Mouse (Mus musculus): Measurements from ENCODE around the gene Ankrd65. TPM values are rescaled to one million over a fixed set of nuclear protein-coding genes. Genes with fewer than 3 reads are reported as not detected.

Gene Ankrd65
- polyA plus RNA-seq, 1 experiment from 2014 or later, result not detected

DNA sequence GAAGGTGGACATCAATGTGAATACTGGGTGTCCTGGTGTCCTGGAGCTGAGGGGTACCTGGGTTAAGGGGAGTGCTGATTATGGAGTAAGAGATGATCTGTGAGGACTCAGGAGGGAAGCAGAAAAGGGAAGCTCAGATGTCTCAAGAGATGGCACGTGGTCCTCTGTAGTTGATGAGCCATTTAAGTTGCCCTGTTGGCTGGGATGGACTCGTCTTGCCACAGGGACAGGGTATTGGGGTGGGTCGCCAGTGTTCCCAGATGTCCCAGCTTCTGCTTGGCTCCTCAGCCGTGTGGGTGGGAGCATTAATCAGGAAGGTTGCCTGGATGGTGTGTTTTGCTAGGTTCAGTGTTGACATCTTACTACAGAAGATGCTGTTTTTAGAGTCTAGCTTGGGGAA lies 43.0 kb downstream of the Ankrd65 start:
- H3K4me1 ChIP-seq, result peaks cover 28% of the 10 kb centered on the region
- no peak overlapping the region for H3K27ac ChIP-seq
- no peaks in the 10 kb centered on the region for H3K27me3 ChIP-seq (ENCODE audit: insufficient read depth, poor library complexity, severe bottlenecking)
- H3K9me3 ChIP-seq, result no peaks in the 10 kb centered on the region
- no peak for DNase-seq (ENCODE audit: low spot score)
- peaks cover 13% of the 10 kb centered on the region; the same call in 1 of the 2 replicates for H3K36me3 ChIP-seq
- H3K4me3 ChIP-seq, result no peak overlapping the region
- WGBS, result 87% methylated on average over 4 of the region's 4 CpGs

DNA sequence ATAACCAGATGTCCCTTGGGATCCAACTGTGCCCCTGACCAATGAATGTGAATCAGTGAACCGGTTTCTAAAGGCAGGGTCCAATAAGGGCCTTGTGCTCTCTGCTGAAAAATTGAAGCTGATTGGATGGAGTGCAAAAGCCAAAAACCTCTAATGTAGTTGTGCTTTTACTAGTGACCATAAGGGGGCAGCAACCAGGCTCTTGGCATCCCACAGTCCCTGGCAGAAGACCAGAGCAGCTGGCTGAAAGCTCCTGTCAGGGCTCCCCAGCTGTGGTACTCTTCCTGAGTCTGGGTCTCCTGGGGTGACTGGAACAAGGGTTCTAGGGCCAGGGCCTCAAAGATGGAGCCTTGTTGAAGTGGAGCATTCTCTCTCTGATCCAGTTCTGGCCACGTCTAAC lies 43.6 kb downstream of the Ankrd65 start:
- Histone ChIP-seq H3K4me1 (peaks cover 34% of the 10 kb centered on the region), H3K27ac (no peak overlapping the region), H3K4me3 (no peak overlapping the region), H3K36me3 (peaks cover 13% of the 10 kb centered on the region; the same call in 1 of the 2 replicates), H3K9me3 (no peaks in the 10 kb centered on the region), H3K27me3 (ENCODE audit: insufficient read depth, poor library complexity, severe bottlenecking) (no peaks in the 10 kb centered on the region)
- WGBS, result 35% methylated on average over 2 of the region's 2 CpGs
- no peak for DNase-seq (ENCODE audit: low spot score)

DNA sequence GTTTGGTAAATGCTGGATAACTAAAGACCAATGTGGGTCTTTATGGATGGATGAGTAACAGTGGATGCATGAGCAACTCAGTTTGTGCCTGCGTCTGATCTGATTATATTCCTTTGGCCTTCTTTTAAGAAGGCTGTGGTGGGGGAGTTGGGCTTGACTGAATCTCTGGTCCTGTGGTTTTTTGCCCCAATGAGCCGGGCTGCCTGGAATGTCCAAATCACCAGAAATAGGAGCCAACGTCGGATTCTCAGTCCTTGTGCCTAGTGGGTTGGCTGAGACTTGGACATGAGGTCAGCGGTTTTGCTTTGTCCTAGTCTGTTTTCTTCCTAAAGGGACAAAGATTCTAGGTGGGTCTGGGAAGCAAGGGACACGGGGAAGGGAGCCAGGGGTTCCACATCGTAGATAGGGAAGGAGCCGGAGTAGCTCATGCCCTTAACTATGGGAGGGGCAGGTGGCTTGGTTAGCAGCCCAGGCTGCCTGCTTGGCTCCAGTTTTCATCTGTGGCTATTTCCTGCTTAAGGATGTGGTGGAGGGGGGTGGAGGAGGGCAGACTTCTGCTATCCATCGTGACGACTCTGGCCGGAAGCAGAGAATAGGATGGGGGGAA lies 47.3 kb downstream of the Ankrd65 start:
- H3K27me3 ChIP-seq (ENCODE audit: insufficient read depth, poor library complexity, severe bottlenecking), result peaks cover 17% of the 10 kb centered on the region
- H3K4me1 ChIP-seq, result peaks cover 58% of the 10 kb centered on the region
- no peak overlapping the region for H3K27ac ChIP-seq
- no peaks in the 10 kb centered on the region for H3K9me3 ChIP-seq
- H3K36me3 ChIP-seq, result peaks cover 18% of the 10 kb centered on the region; the same call in 1 of the 2 replicates
- no peak overlapping the region for H3K4me3 ChIP-seq
- no peak for DNase-seq (ENCODE audit: low spot score)
- 66% methylated on average over 11 of the region's 11 CpGs for whole genome bisulfite sequencing

DNA sequence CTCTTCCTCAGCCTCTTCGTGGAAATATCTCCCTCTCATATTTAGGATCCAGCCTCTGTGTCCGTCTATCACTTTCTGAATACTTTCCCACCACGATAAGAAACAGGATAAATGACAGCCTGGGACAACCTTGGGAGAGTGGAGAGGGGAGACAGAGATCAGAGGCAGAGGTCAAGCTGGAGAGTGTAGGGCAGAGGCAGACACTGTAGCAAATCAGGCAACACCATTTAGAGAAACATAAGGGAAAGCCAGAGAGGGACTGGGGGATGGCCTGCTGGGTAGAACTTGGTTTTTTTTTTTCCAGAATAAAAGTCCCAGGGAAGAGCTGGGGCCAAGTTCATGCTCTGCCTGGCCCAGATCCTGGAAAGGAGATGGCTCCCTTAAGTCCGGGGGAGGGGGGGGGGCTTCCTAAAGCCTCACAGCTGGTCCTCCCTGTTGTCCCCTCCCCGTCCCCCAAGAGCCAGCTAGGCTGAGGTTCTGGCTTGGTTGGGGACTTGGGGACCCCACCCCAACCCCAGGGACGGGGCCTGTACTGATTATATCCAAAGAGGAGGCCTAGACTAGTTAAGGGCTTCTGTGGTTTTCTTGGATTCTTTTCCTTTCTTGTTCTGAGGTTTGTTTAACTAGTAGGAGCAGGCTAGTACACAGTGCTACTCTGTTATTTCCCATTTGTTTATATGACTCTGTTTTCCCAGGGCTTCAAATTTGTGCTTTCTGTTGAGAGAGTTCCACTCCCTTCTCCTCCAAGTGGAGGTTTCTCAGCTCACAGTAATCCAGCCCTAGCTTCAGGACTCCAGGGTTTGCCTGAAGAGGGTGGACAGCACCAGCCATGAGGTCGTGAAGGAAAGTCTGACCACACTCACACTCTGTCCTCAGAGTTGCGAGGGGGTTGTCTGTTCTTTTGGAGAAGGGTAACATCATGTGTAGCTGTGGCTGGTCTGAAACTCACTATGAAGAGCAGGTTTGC lies 48.2 kb downstream of the Ankrd65 start:
- peaks cover 18% of the 10 kb centered on the region for H3K36me3 ChIP-seq
- peaks cover 17% of the 10 kb centered on the region for H3K27me3 ChIP-seq (ENCODE audit: insufficient read depth, poor library complexity, severe bottlenecking)
- H3K4me1 ChIP-seq, result peaks cover 51% of the 10 kb centered on the region
- 41% methylated on average over 8 of the region's 8 CpGs for WGBS
- no peak for DNase-seq (ENCODE audit: low spot score)
- H3K9me3 ChIP-seq, result no peaks in the 10 kb centered on the region
- H3K27ac ChIP-seq, result peak overlapping the region; percentile 87
- H3K4me3 ChIP-seq, result peak overlapping the region; percentile 70

DNA sequence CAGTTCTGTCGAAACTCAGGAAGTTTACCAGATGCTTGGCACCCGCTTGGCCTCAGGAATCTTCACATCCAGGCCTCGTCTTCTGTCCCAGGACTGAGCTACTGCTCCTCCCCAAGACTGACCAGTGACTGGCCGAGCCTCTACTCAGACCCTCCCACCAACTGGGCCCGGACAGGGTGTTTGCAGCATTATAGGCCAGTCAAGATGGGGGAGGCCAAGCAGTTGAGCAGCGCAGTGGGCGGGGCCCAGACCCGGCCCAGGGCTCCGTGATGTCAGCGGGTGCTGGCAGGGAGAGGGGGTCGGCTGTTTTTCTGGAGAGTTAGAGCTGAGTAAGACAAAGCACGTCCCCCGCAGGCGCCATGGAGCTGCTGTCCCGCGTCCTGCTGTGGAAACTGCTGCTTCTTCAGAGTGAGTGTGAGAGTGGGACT lies 49.3 kb downstream of the Ankrd65 start, which contains the start of gene Mxra8:
Mxra8 (plus strand) TSS at position 198 of the 428 bp plus-strand sequence.
- H3K36me3 ChIP-seq, result peaks cover 25% of the 10 kb centered on the region
- peak within 1 kb of the TSS; percentile 70 for H3K4me3 ChIP-seq
- WGBS, result under 1% methylated on average over 16 of the region's 16 CpGs
- DNase-seq (ENCODE audit: low spot score), result peak; percentile 96
- H3K27me3 ChIP-seq (ENCODE audit: insufficient read depth, poor library complexity, severe bottlenecking), result peaks cover 17% of the 10 kb centered on the region
- no peaks in the 10 kb centered on the region for H3K9me3 ChIP-seq
- peaks cover 47% of the 10 kb centered on the region for H3K4me1 ChIP-seq
- peak within 1 kb of the TSS; percentile 87 for H3K27ac ChIP-seq

DNA sequence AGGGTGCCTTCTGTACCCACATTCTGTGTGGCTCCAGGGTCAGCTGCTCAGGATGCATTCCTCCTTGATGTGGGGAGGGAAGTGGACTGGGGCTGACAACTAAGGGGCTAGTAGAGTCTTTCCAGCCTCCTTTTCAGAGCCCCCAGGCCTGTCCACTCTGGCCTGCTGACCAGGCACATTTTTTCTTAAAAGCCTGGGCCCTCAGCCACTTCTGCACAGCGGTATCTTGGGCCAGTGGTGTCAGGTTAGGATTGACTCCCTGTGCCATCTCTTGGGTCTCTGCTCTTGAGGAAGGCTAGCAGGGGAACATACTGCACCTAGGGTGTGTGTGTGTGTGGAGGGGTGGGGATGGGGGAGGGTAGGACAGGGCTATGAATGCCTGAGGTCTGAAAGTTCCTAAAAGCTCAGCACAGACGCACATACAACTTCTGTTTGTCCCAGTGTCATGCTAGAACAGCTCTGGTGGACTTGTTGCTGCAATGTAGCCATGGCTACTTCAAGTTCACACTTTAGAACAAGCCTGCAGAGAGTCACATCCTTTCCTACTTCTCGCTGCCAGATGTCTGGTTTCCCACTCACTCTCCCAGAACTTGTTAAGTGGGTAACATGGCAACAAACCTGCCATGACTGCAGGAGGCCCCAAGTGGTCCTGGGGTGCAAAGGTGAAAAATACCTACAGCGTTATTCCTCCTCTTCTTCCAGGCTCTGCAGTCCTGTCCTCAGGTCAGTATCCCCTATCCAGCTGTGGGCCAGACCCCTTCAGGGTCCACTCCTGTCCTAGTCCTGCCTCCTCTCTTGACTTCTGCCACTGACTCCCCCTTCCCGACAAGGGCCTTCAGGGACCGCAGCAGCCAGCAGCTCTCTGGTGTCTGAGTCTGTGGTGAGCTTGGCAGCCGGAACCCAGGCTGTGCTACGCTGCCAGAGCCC lies 50.1 kb downstream of the Ankrd65 start:
- 5% methylated on average over 8 of the region's 8 CpGs for WGBS
- Histone ChIP-seq H3K27ac (peak overlapping the region; percentile 87), H3K4me3 (peak overlapping the region; percentile 70), H3K9me3 (no peaks in the 10 kb centered on the region), H3K4me1 (peaks cover 47% of the 10 kb centered on the region), H3K27me3 (ENCODE audit: insufficient read depth, poor library complexity, severe bottlenecking) (peaks cover 17% of the 10 kb centered on the region), H3K36me3 (peaks cover 25% of the 10 kb centered on the region)
- no peak for DNase-seq (ENCODE audit: low spot score)

DNA sequence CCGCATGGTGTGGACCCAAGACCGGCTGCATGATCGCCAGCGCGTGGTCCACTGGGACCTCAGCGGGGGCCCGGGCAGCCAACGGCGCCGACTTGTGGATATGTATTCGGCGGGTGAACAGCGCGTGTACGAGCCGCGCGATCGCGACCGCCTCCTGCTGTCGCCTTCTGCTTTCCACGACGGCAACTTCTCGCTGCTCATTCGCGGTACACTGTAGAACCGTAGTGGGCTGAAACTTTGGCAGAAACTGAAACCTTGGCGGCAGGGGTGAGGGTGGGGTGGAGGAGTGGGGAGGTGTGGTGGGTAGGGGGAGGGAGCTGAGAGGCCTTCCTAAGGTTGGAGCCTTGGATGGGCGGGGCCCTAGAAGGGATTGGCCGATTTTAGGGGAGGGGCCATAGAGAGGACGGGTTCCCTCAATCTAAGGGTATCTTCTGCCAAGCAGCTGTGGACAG lies 50.8 kb downstream of the Ankrd65 start:
- peak; percentile 90 for DNase-seq (ENCODE audit: low spot score)
- H3K27ac ChIP-seq, result peak overlapping the region; percentile 87
- under 1% methylated on average over 32 of the region's 32 CpGs for WGBS
- H3K4me1 ChIP-seq, result peaks cover 47% of the 10 kb centered on the region
- peaks cover 17% of the 10 kb centered on the region for H3K27me3 ChIP-seq (ENCODE audit: insufficient read depth, poor library complexity, severe bottlenecking)
- H3K4me3 ChIP-seq, result peak overlapping the region; percentile 70
- peaks cover 25% of the 10 kb centered on the region for H3K36me3 ChIP-seq
- H3K9me3 ChIP-seq, result no peaks in the 10 kb centered on the region

DNA sequence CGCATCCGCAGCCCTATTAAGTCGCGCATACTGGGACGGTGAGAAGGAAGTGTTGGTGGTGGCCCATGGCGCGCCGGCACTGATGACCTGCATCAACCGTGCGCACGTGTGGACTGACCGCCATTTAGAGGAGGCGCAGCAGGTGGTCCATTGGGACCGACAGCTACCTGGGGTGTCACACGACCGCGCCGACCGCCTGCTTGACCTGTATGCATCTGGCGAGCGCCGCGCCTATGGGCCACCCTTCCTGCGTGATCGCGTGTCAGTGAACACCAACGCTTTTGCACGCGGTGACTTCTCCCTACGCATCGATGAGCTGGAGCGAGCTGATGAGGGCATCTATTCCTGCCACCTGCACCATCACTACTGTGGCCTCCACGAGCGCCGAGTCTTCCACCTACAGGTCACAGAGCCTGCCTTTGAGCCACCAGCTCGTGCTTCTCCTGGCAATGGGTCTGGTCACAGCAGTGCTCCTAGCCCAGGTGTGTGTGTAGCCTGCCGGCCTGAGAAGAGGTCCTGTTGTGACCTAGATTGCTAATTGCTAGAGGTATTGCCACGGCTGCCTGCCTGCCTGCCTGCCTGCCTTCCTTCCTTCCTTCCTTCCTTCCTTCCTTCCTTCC lies 51.5 kb downstream of the Ankrd65 start:
- peaks cover 25% of the 10 kb centered on the region for H3K36me3 ChIP-seq
- peak overlapping the region; percentile 70 for H3K4me3 ChIP-seq
- no peaks in the 10 kb centered on the region for H3K9me3 ChIP-seq
- WGBS, result 45% methylated on average over 38 of the region's 38 CpGs
- H3K4me1 ChIP-seq, result peaks cover 51% of the 10 kb centered on the region
- DNase-seq (ENCODE audit: low spot score), result no peak
- 0 out of 2 replicates have a peak overlapping the region, but pooled peaks have one; percentile 87 for H3K27ac ChIP-seq
- H3K27me3 ChIP-seq (ENCODE audit: insufficient read depth, poor library complexity, severe bottlenecking), result peaks cover 17% of the 10 kb centered on the region

DNA sequence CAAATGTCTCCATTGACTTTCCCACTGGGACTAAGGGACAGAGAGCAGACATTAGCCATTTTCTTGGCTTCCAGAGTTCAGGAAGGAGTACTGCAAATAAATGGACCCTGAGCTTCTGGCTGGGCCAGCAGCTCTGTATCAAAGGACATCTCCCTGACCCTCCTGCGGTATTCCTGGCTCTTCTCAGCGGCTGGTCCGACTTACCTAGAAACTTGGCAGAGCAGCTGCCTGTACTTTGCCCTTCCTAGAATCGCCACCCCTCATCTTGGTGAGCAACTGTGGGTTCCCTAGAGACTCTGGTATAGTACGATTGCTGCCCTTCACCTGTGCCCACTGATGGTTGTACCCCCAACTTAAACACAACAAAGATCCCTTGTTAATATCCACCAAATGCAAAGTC lies 53.0 kb downstream of the Ankrd65 start:
- DNase-seq (ENCODE audit: low spot score), result no peak
- Histone ChIP-seq H3K4me3 (no peak overlapping the region), H3K9me3 (no peaks in the 10 kb centered on the region), H3K27ac (no peak overlapping the region), H3K4me1 (peaks cover 53% of the 10 kb centered on the region), H3K27me3 (ENCODE audit: insufficient read depth, poor library complexity, severe bottlenecking) (peaks cover 17% of the 10 kb centered on the region), H3K36me3 (peaks cover 25% of the 10 kb centered on the region)
- WGBS, result 88% methylated on average over 5 of the region's 5 CpGs

DNA sequence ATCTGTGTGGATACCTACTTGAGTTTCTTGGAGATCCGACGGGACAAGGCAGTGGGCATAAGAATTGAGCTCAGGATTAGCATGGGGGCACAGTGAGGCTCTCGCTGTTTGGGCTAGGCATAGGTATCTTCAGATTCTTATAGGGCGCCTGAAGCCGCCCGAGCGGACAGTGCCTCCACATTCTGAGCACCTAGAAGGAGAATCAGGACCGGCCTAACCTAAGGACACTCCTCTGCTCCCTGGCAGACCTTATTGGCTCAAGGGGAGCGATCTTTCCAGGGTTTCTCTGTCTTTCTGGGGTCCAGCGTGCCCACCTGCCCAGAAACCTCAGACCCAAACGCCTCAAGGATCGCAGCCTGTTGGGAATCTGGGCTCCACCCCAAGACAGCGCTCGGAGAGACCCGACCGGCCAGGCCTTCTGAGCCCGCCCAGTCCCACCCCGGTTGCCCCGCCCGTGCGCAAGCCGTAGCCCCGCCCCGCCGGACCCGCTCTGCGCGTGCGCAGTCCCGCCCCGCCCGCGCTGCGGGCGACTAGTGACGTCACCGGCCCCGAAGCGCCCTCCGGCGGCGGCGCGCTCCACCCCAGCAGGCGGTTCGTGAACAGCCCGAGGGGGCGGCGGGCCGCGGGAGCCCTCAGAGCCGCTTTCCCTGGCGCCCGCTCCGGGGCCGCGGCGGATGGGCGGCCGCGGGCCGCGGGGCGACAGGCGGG lies 56.8 kb downstream of the Ankrd65 start, which contains the start of gene Dvl1:
Dvl1 (plus strand) TSS at position 532 of the 708 bp plus-strand sequence.
- H3K9me3 ChIP-seq, result no peaks in the 10 kb centered on the region
- peaks cover 26% of the 10 kb centered on the region for H3K4me1 ChIP-seq
- peak; percentile 95 for DNase-seq (ENCODE audit: low spot score)
- 1% methylated on average over 65 of the region's 65 CpGs for WGBS
- H3K36me3 ChIP-seq, result peaks cover 19% of the 10 kb centered on the region
- peak within 1 kb of the TSS; percentile 91 for H3K27ac ChIP-seq
- H3K27me3 ChIP-seq (ENCODE audit: insufficient read depth, poor library complexity, severe bottlenecking), result peaks cover 2% of the 10 kb centered on the region; the same call in 1 of the 2 replicates
- peak within 1 kb of the TSS; percentile 83 for H3K4me3 ChIP-seq

DNA sequence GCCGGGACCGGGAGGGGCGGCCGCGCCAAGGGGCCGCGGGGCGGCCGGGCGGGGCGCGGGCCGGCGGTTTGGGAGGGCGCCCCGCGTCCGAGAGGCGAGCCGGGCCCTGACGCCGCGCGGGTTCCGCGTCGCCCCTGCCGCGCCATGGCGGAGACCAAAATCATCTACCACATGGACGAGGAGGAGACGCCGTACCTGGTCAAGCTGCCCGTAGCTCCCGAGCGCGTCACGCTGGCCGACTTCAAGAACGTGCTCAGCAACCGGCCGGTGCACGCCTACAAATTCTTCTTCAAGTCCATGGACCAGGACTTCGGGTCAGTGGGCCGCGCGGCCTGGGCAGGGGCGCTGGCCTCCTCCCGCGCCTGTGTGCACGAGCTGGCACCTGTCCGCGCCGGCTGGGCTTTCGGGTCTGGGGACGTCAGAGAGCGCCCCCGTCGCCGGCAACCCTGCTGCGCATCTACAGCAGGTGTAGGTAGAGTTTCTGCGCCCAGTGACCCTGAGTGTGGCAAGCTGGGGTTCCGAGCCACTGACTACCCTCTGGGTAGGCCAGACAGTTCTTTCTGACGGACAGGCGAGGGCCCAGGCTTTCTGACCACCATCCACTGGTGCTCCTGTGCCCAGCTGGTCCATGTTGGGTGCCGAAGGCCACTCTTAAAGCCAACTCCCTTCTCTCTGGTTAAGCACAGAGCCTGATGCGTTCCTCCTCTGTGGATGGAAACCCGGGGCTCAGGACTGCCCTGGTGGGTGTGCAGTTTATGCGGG lies 57.5 kb downstream of the Ankrd65 start:
- WGBS, result 2% methylated on average over 65 of the region's 69 CpGs
- Histone ChIP-seq H3K4me1 (peaks cover 28% of the 10 kb centered on the region), H3K36me3 (peaks cover 14% of the 10 kb centered on the region), H3K4me3 (peak overlapping the region; percentile 83), H3K9me3 (no peaks in the 10 kb centered on the region), H3K27ac (peak overlapping the region; percentile 91), H3K27me3 (ENCODE audit: insufficient read depth, poor library complexity, severe bottlenecking) (no peaks in the 10 kb centered on the region)
- no peak for DNase-seq (ENCODE audit: low spot score)

Measured in heart, embryonic 10.5 days (tissue).